Mouse (Mus musculus) liver, adult 2 months (tissue): Measurements from ENCODE around the gene G6pc3.

Source experiments
- CTCF ChIP-seq: fragments of 200-500 bp; IDR thresholded peaks from 2 replicates; pipeline ENCODE4 v1.5.1; 2011; ENCODE audit warnings: low read depth, low read length, control low read depth
- POLR2A ChIP-seq: fragments of 200-500 bp; IDR thresholded peaks from 2 replicates; pipeline ENCODE4 v1.6.1; 2011; ENCODE audit warnings: low read length, control low read depth; ENCODE audit not compliant: insufficient read depth; ENCODE audit errors: extremely low read depth

DNA sequence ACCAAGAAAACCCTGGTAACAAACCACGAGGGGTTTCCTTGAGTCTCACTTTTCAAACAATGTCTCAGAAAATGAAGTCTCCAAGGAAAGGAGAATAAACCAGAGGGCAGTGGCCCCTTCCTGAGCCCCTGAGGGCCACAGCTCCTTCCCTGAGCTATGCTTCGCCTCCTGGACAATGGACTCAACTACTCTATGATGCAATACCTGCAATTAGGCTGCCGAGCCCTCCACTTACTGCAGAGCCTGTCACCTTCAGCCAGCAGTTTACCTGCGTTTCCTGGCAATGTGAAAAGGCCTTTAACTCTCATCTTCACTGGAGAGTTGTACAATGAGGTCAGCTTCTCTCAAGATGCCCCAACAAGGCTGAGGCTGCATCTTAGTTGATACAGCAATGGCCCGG lies 20.7 kb upstream of the G6pc3 start:
- TF ChIP-seq POLR2A (no peak), CTCF (no peak)
